Mouse (Mus musculus): ENCODE results near the gene Tpcn2. TPM values are rescaled to one million over a fixed set of nuclear protein-coding genes. Genes with fewer than 3 reads are reported as not detected.

The Tpcn2 gene
- polyA plus RNA-seq, 1 experiment from 2014 or later = 3.7 TPM

GRCm38 (mm10) chr7:145195186-145195927 lies 88.5 kb downstream of the Tpcn2 start:
- Histone ChIP-seq H3K27ac (ENCODE audit: low read depth, low read length) (no peak overlapping the region), H3K4me3 (ENCODE audit: low read depth, low read length) (no peak overlapping the region)
- ATAC-seq (ENCODE audit: low FRiP score) = no peak

GRCm38 (mm10) chr7:145194455-145195161 lies 89.2 kb downstream of the Tpcn2 start:
- Histone ChIP-seq H3K27ac (ENCODE audit: low read depth, low read length) (no peak overlapping the region), H3K9me3 (ENCODE audit: control insufficient read depth, low read length) (no peaks in the 10 kb centered on the region), H3K4me2 (replicated peaks; ENCODE audit: low read depth, low read length) (no peak overlapping the region), H3K4me1 (replicated peaks; ENCODE audit: control insufficient read depth, insufficient read depth, low read length) (peaks cover 2% of the 10 kb centered on the region; the same call in 1 of the 2 replicates), H3K9ac (ENCODE audit: low read depth, low read length) (no peak overlapping the region), H3K36me3 (ENCODE audit: control insufficient read depth, insufficient read depth, low read length) (no peaks in the 10 kb centered on the region), H3K4me3 (ENCODE audit: low read depth, low read length) (no peak overlapping the region), H3K27me3 (ENCODE audit: control insufficient read depth, insufficient read depth, low read length) (no peaks in the 10 kb centered on the region)
- DNase-seq (ENCODE audit: low spot score) (no peak), ATAC-seq (ENCODE audit: low FRiP score) (no peak)
- WGBS = 70% methylated on average over 3 of the region's 3 CpGs

More at GRCm38 (mm10) chr7:145195186-145195927, 88.5 kb downstream of the Tpcn2 start:
- H3K36me3 ChIP-seq (ENCODE audit: control insufficient read depth, insufficient read depth, low read length) = no peaks in the 10 kb centered on the region
- H3K4me1 ChIP-seq (replicated peaks; ENCODE audit: control insufficient read depth, insufficient read depth, low read length) = peaks cover 2% of the 10 kb centered on the region; the same call in 1 of the 2 replicates
- H3K9ac ChIP-seq (ENCODE audit: low read depth, low read length) = no peak overlapping the region
- WGBS = 43% methylated on average over 5 of the region's 5 CpGs
- H3K4me2 ChIP-seq (replicated peaks; ENCODE audit: low read depth, low read length) = no peak overlapping the region
- no peak for DNase-seq (ENCODE audit: low spot score)
- no peaks in the 10 kb centered on the region for H3K27me3 ChIP-seq (ENCODE audit: control insufficient read depth, insufficient read depth, low read length)
- H3K9me3 ChIP-seq (ENCODE audit: control insufficient read depth, low read length) = no peaks in the 10 kb centered on the region

- Histone ChIP-seq H3K4me1 (replicated peaks; ENCODE audit: control insufficient read depth, insufficient read depth, low read length) (peaks cover 2% of the 10 kb centered on the region; the same call in 1 of the 2 replicates), H3K36me3 (ENCODE audit: control insufficient read depth, insufficient read depth, low read length) (no peaks in the 10 kb centered on the region), H3K27me3 (ENCODE audit: control insufficient read depth, insufficient read depth, low read length) (no peaks in the 10 kb centered on the region), H3K4me2 (replicated peaks; ENCODE audit: low read depth, low read length) (no peak overlapping the region), H3K27ac (ENCODE audit: low read depth, low read length) (no peak overlapping the region), H3K9ac (ENCODE audit: low read depth, low read length) (no peak overlapping the region), H3K4me3 (ENCODE audit: low read depth, low read length) (no peak overlapping the region), H3K9me3 (ENCODE audit: control insufficient read depth, low read length) (no peaks in the 10 kb centered on the region)
- 86% methylated on average over 6 of the region's 6 CpGs for WGBS
- ATAC-seq (ENCODE audit: low FRiP score) (no peak), DNase-seq (ENCODE audit: low spot score) (no peak)
Measured at GRCm38 (mm10) chr7:145192836-145193235, 91.0 kb downstream of the Tpcn2 start.

- Histone ChIP-seq H3K27me3 (ENCODE audit: control insufficient read depth, insufficient read depth, low read length) (no peaks in the 10 kb centered on the region), H3K36me3 (ENCODE audit: control insufficient read depth, insufficient read depth, low read length) (no peaks in the 10 kb centered on the region), H3K27ac (ENCODE audit: low read depth, low read length) (no peak overlapping the region), H3K4me2 (replicated peaks; ENCODE audit: low read depth, low read length) (no peak overlapping the region), H3K4me1 (replicated peaks; ENCODE audit: control insufficient read depth, insufficient read depth, low read length) (no peaks in the 10 kb centered on the region; the same call in 1 of the 2 replicates), H3K9ac (ENCODE audit: low read depth, low read length) (no peak overlapping the region), H3K9me3 (ENCODE audit: control insufficient read depth, low read length) (no peaks in the 10 kb centered on the region), H3K4me3 (ENCODE audit: low read depth, low read length) (no peak overlapping the region)
- ATAC-seq (ENCODE audit: low FRiP score) = no peak
- no peak for DNase-seq (ENCODE audit: low spot score)
Measured at GRCm38 (mm10) chr7:145190520-145190919, 93.3 kb downstream of the Tpcn2 start.

GRCm38 (mm10) chr7:145189342-145189741 lies 94.5 kb downstream of the Tpcn2 start:
- no peak overlapping the region for H3K4me3 ChIP-seq (ENCODE audit: low read depth, low read length)
- H3K27ac ChIP-seq (ENCODE audit: low read depth, low read length) = no peak overlapping the region
- DNase-seq (ENCODE audit: low spot score) = peak; percentile 30
- no peak overlapping the region for H3K9ac ChIP-seq (ENCODE audit: low read depth, low read length)
- H3K9me3 ChIP-seq (ENCODE audit: control insufficient read depth, low read length) = no peaks in the 10 kb centered on the region
- no peak overlapping the region for H3K4me2 ChIP-seq (replicated peaks; ENCODE audit: low read depth, low read length)
- 43% methylated on average over 8 of the region's 8 CpGs for WGBS
- H3K36me3 ChIP-seq (ENCODE audit: control insufficient read depth, insufficient read depth, low read length) = no peaks in the 10 kb centered on the region
- H3K27me3 ChIP-seq (ENCODE audit: control insufficient read depth, insufficient read depth, low read length) = no peaks in the 10 kb centered on the region
- ATAC-seq (ENCODE audit: low FRiP score) = no peak
- H3K4me1 ChIP-seq (replicated peaks; ENCODE audit: control insufficient read depth, insufficient read depth, low read length) = no peaks in the 10 kb centered on the region; the same call in 1 of the 2 replicates

- no peaks in the 10 kb centered on the region for H3K36me3 ChIP-seq (ENCODE audit: control insufficient read depth, insufficient read depth, low read length)
- 71% methylated on average over 3 of the region's 3 CpGs for WGBS
- H3K27me3 ChIP-seq (ENCODE audit: control insufficient read depth, insufficient read depth, low read length) = no peaks in the 10 kb centered on the region
- DNase-seq (ENCODE audit: low spot score) (no peak), ATAC-seq (ENCODE audit: low FRiP score) (no peak)
- H3K4me2 ChIP-seq (replicated peaks; ENCODE audit: low read depth, low read length) = no peak overlapping the region
- no peak overlapping the region for H3K27ac ChIP-seq (ENCODE audit: low read depth, low read length)
- H3K4me3 ChIP-seq (ENCODE audit: low read depth, low read length) = no peak overlapping the region
- H3K9ac ChIP-seq (ENCODE audit: low read depth, low read length) = no peak overlapping the region
- H3K9me3 ChIP-seq (ENCODE audit: control insufficient read depth, low read length) = no peaks in the 10 kb centered on the region
- H3K4me1 ChIP-seq (replicated peaks; ENCODE audit: control insufficient read depth, insufficient read depth, low read length) = no peaks in the 10 kb centered on the region
Measured at GRCm38 (mm10) chr7:145187802-145188201, 96.0 kb downstream of the Tpcn2 start.

GRCm38 (mm10) chr7:145182388-145182787 lies 101.4 kb downstream of the Tpcn2 start:
- WGBS = 48% methylated on average over 4 of the region's 4 CpGs
- H3K27ac ChIP-seq (ENCODE audit: low read depth, low read length) = no peak overlapping the region

GRCm38 (mm10) chr7:145181376-145182034 lies 102.3 kb downstream of the Tpcn2 start:
- 0 out of 2 replicates have a peak, but pooled peaks cover under 1% of the 10 kb centered on the region for H3K4me1 ChIP-seq (replicated peaks; ENCODE audit: control insufficient read depth, insufficient read depth, low read length)
- H3K36me3 ChIP-seq (ENCODE audit: control insufficient read depth, insufficient read depth, low read length) = no peaks in the 10 kb centered on the region
- WGBS = 66% methylated on average over 11 of the region's 11 CpGs
- H3K27ac ChIP-seq (ENCODE audit: low read depth, low read length) = no peak overlapping the region
- no peaks in the 10 kb centered on the region for H3K27me3 ChIP-seq (ENCODE audit: control insufficient read depth, insufficient read depth, low read length)
- no peak overlapping the region for H3K4me2 ChIP-seq (replicated peaks; ENCODE audit: low read depth, low read length)
- ATAC-seq (ENCODE audit: low FRiP score) (no peak), DNase-seq (ENCODE audit: low spot score) (no peak)
- no peak overlapping the region for H3K9ac ChIP-seq (ENCODE audit: low read depth, low read length)
- no peak overlapping the region for H3K4me3 ChIP-seq (ENCODE audit: low read depth, low read length)
- no peaks in the 10 kb centered on the region for H3K9me3 ChIP-seq (ENCODE audit: control insufficient read depth, low read length)

More at GRCm38 (mm10) chr7:145182388-145182787, 101.4 kb downstream of the Tpcn2 start:
- Histone ChIP-seq H3K9me3 (ENCODE audit: control insufficient read depth, low read length) (no peaks in the 10 kb centered on the region), H3K4me2 (replicated peaks; ENCODE audit: low read depth, low read length) (no peak overlapping the region), H3K4me3 (ENCODE audit: low read depth, low read length) (no peak overlapping the region), H3K9ac (ENCODE audit: low read depth, low read length) (no peak overlapping the region), H3K4me1 (replicated peaks; ENCODE audit: control insufficient read depth, insufficient read depth, low read length) (no peaks in the 10 kb centered on the region), H3K27me3 (ENCODE audit: control insufficient read depth, insufficient read depth, low read length) (no peaks in the 10 kb centered on the region), H3K36me3 (ENCODE audit: control insufficient read depth, insufficient read depth, low read length) (no peaks in the 10 kb centered on the region)
- no peak for ATAC-seq (ENCODE audit: low FRiP score)
- DNase-seq (ENCODE audit: low spot score) = peak; percentile 26

Measured in hindbrain, embryonic 11.5 days (tissue).